Mouse (Mus musculus) hindbrain, embryonic 12.5 days (tissue): ENCODE results near the gene Ets1. TPM values are rescaled to one million over a fixed set of nuclear protein-coding genes. Genes with fewer than 3 reads are reported as not detected.

Experiments used
- ATAC-seq: fragments of 200-750 bp; cut with Nextera tagmentation; 2 replicates; pipeline ENCODE4 v1.8.0; 2017; ENCODE audit warnings: moderate TSS enrichment; ENCODE audit not compliant: low FRiP score
- H3K27ac ChIP-seq: fragments of 300-500 bp; sonication (generic); 2 replicates; pipeline ENCODE4 v1.5.1; 2016; ENCODE audit warnings: mild to moderate bottlenecking
- H3K27me3 ChIP-seq: fragments of 300-500 bp; sonication (generic); 2 replicates; pipeline ENCODE4 v1.6.1; 2016; ENCODE audit warnings: mild to moderate bottlenecking
- H3K36me3 ChIP-seq: fragments of 300-500 bp; sonication (generic); 2 replicates; pipeline ENCODE4 v1.6.1; 2016; ENCODE audit warnings: mild to moderate bottlenecking
- H3K4me1 ChIP-seq: fragments of 300-500 bp; sonication (generic); 2 replicates; pipeline ENCODE4 v1.6.1; 2016
- H3K4me2 ChIP-seq: fragments of 300-500 bp; sonication (generic); replicated peaks from 2 replicates; pipeline ENCODE4 v1.6.1; 2016; ENCODE audit warnings: mild to moderate bottlenecking
- H3K4me3 ChIP-seq: fragments of 300-500 bp; sonication (generic); 2 replicates; pipeline ENCODE4 v1.5.1; 2016; ENCODE audit warnings: mild to moderate bottlenecking
- H3K9ac ChIP-seq: fragments of 300-500 bp; sonication (generic); 2 replicates; pipeline ENCODE4 v1.6.1; 2016; ENCODE audit warnings: mild to moderate bottlenecking, moderate library complexity
- H3K9me3 ChIP-seq: fragments of 300-500 bp; sonication (generic); replicated peaks from 2 replicates; pipeline ENCODE4 v1.6.1; 2016; ENCODE audit warnings: mild to moderate bottlenecking
- WGBS: fragments of 180-500 bp; shearing (Covaris S2); methylation state at CpG from one replicate; pipeline ENCODE4 v1.1.7; 2016; 5-methylcytosine and 5-hydroxymethylcytosine counted together
- polyA plus RNA-seq: library from polyadenylated mRNA; unstranded; fragments of >200 nt; fragmentation: Nextera tagmentation; extraction: Ambion mirVana; gene quantifications from 2 replicates; pipeline ENCODE4 v1.2.1, GENCODE M21; 2016

The Ets1 gene
- polyA plus RNA-seq, 1 experiment from 2014 or later = 35.7 TPM

GRCm38 (mm10) chr9:32752602-32753001 lies 116.6 kb downstream of the Ets1 start:
- H3K4me1 ChIP-seq = no peaks in the 10 kb centered on the region
- no peak overlapping the region for H3K9ac ChIP-seq
- WGBS = 83% methylated on average over 5 of the region's 5 CpGs
- H3K9me3 ChIP-seq = no peaks in the 10 kb centered on the region
- no peak overlapping the region for H3K4me2 ChIP-seq
- no peak overlapping the region for H3K27ac ChIP-seq
- no peaks in the 10 kb centered on the region for H3K27me3 ChIP-seq
- H3K4me3 ChIP-seq = no peak overlapping the region
- no peak for ATAC-seq
- no peaks in the 10 kb centered on the region for H3K36me3 ChIP-seq

DNA sequence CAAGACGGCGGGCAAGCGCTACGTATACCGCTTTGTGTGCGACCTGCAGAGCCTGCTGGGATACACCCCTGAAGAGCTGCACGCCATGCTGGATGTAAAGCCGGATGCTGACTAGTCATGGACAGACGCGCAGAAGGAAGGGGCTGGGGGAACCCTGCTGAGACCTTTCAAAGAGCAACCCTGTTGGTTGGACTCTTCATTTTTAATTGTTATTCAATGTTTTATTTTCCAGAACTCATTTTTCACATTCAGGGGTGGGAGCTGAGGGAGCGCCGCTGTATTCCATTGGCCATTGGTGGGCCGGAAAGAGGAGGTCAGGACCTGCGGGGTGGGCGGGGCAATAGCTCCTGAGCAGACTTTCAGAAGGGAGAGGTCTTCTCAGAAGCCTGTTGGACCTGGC lies 118.3 kb downstream of the Ets1 start:
- no peaks in the 10 kb centered on the region for H3K4me1 ChIP-seq
- H3K4me3 ChIP-seq = no peak overlapping the region
- WGBS = 82% methylated on average over 15 of the region's 15 CpGs
- no peak overlapping the region for H3K4me2 ChIP-seq
- H3K36me3 ChIP-seq = no peaks in the 10 kb centered on the region
- ATAC-seq = no peak
- no peaks in the 10 kb centered on the region for H3K27me3 ChIP-seq
- no peak overlapping the region for H3K9ac ChIP-seq
- H3K9me3 ChIP-seq = no peaks in the 10 kb centered on the region
- H3K27ac ChIP-seq = no peak overlapping the region

DNA sequence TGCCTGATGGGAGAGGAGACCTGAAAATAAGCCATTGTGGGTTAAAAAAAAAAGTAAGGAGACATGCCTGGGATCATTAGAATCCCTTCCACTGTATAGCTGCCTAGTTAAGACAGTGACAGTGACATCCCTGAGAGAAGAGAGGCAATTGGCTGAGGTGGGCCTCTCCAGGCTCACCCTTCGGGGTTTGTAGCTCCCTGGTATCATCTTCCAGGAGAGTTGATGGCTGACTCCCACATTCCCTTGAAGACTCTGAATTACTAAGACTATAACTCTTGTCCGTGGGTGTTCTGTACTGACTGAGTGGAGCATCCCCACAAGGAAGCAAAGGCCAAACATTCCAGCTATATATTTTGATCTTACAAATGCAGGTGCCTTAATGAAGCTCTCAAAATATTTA lies 120.0 kb downstream of the Ets1 start:
- Histone ChIP-seq H3K36me3 (no peaks in the 10 kb centered on the region), H3K27me3 (no peaks in the 10 kb centered on the region), H3K4me1 (no peaks in the 10 kb centered on the region), H3K9me3 (no peaks in the 10 kb centered on the region), H3K27ac (no peak overlapping the region), H3K4me3 (no peak overlapping the region), H3K9ac (no peak overlapping the region), H3K4me2 (no peak overlapping the region)
- ATAC-seq = no peak
- WGBS = 81% methylated on average over 2 of the region's 2 CpGs

- no peak overlapping the region for H3K4me2 ChIP-seq
- 77% methylated on average over 5 of the region's 5 CpGs for WGBS
- H3K4me1 ChIP-seq = no peaks in the 10 kb centered on the region
- H3K27ac ChIP-seq = no peak overlapping the region
- no peaks in the 10 kb centered on the region for H3K9me3 ChIP-seq
- H3K9ac ChIP-seq = no peak overlapping the region
- no peaks in the 10 kb centered on the region for H3K27me3 ChIP-seq
- ATAC-seq = no peak
- H3K4me3 ChIP-seq = no peak overlapping the region
- H3K36me3 ChIP-seq = no peaks in the 10 kb centered on the region
These were observed 122.4 kb downstream of the Ets1 start for GRCm38 (mm10) chr9:32758280-32758905.

GRCm38 (mm10) chr9:32760649-32761157 lies 124.7 kb downstream of the Ets1 start:
- ATAC-seq = no peak
- Histone ChIP-seq H3K4me3 (no peak overlapping the region), H3K27ac (no peak overlapping the region), H3K27me3 (no peaks in the 10 kb centered on the region), H3K9me3 (no peaks in the 10 kb centered on the region), H3K4me1 (no peaks in the 10 kb centered on the region), H3K4me2 (no peak overlapping the region), H3K36me3 (no peaks in the 10 kb centered on the region), H3K9ac (no peak overlapping the region)
- WGBS = 90% methylated on average over 4 of the region's 4 CpGs

- Histone ChIP-seq H3K4me1 (no peaks in the 10 kb centered on the region), H3K4me2 (no peak overlapping the region), H3K36me3 (no peaks in the 10 kb centered on the region), H3K9ac (no peak overlapping the region), H3K27me3 (no peaks in the 10 kb centered on the region), H3K9me3 (no peaks in the 10 kb centered on the region), H3K27ac (no peak overlapping the region), H3K4me3 (no peak overlapping the region)
- WGBS = 66% methylated on average over 2 of the region's 2 CpGs
- no peak for ATAC-seq
These were observed 125.3 kb downstream of the Ets1 start for GRCm38 (mm10) chr9:32761326-32761725.

GRCm38 (mm10) chr9:32764374-32764773 lies 128.4 kb downstream of the Ets1 start:
- WGBS = 62% methylated on average over 9 of the region's 9 CpGs
- ATAC-seq = no peak
- Histone ChIP-seq H3K27me3 (no peaks in the 10 kb centered on the region), H3K9me3 (no peaks in the 10 kb centered on the region), H3K36me3 (no peaks in the 10 kb centered on the region), H3K27ac (no peak overlapping the region), H3K4me3 (no peak overlapping the region), H3K4me1 (no peaks in the 10 kb centered on the region), H3K4me2 (no peak overlapping the region), H3K9ac (no peak overlapping the region)

GRCm38 (mm10) chr9:32765123-32765522 lies 129.1 kb downstream of the Ets1 start:
- Histone ChIP-seq H3K4me1 (no peaks in the 10 kb centered on the region), H3K4me2 (no peak overlapping the region), H3K9ac (no peak overlapping the region), H3K9me3 (no peaks in the 10 kb centered on the region), H3K27ac (no peak overlapping the region), H3K36me3 (no peaks in the 10 kb centered on the region), H3K27me3 (no peaks in the 10 kb centered on the region), H3K4me3 (no peak overlapping the region)
- no peak for ATAC-seq
- 96% methylated on average over 3 of the region's 3 CpGs for WGBS

- Histone ChIP-seq H3K36me3 (no peaks in the 10 kb centered on the region), H3K4me1 (no peaks in the 10 kb centered on the region), H3K4me2 (no peak overlapping the region), H3K27me3 (no peaks in the 10 kb centered on the region), H3K9ac (no peak overlapping the region), H3K27ac (no peak overlapping the region), H3K4me3 (no peak overlapping the region), H3K9me3 (no peaks in the 10 kb centered on the region)
- WGBS = 81% methylated on average over 1 of the region's 1 CpGs
- no peak for ATAC-seq
These were observed 142.8 kb downstream of the Ets1 start for GRCm38 (mm10) chr9:32778866-32779265.

- no peak overlapping the region for H3K27ac ChIP-seq
- H3K36me3 ChIP-seq = no peaks in the 10 kb centered on the region
- H3K27me3 ChIP-seq = no peaks in the 10 kb centered on the region
- H3K9ac ChIP-seq = no peak overlapping the region
- ATAC-seq = no peak
- H3K4me1 ChIP-seq = 0 out of 2 replicates have a peak, but pooled peaks cover 4% of the 10 kb centered on the region
- no peak overlapping the region for H3K4me2 ChIP-seq
- H3K4me3 ChIP-seq = no peak overlapping the region
- H3K9me3 ChIP-seq = no peaks in the 10 kb centered on the region
- 80% methylated on average over 8 of the region's 8 CpGs for WGBS
These were observed 146.5 kb downstream of the Ets1 start for GRCm38 (mm10) chr9:32782391-32783092.

GRCm38 (mm10) chr9:32787091-32787490 lies 151.1 kb downstream of the Ets1 start:
- no peak overlapping the region for H3K4me3 ChIP-seq
- H3K36me3 ChIP-seq = no peaks in the 10 kb centered on the region
- 0 out of 2 replicates have a peak, but pooled peaks cover 6% of the 10 kb centered on the region for H3K4me1 ChIP-seq
- H3K9me3 ChIP-seq = no peaks in the 10 kb centered on the region
- 64% methylated on average over 7 of the region's 7 CpGs for WGBS
- no peak overlapping the region for H3K9ac ChIP-seq
- H3K27me3 ChIP-seq = no peaks in the 10 kb centered on the region
- ATAC-seq = no peak
- H3K4me2 ChIP-seq = no peak overlapping the region
- H3K27ac ChIP-seq = no peak overlapping the region

- Histone ChIP-seq H3K27ac (no peak overlapping the region), H3K9me3 (no peaks in the 10 kb centered on the region), H3K4me1 (0 out of 2 replicates have a peak, but pooled peaks cover 6% of the 10 kb centered on the region), H3K4me3 (no peak overlapping the region), H3K9ac (no peak overlapping the region), H3K27me3 (no peaks in the 10 kb centered on the region), H3K4me2 (no peak overlapping the region), H3K36me3 (no peaks in the 10 kb centered on the region)
- WGBS = 22% methylated on average over 1 of the region's 1 CpGs
- no peak for ATAC-seq
These were observed 151.6 kb downstream of the Ets1 start for GRCm38 (mm10) chr9:32787615-32788014.

- no peak overlapping the region for H3K9ac ChIP-seq
- no peaks in the 10 kb centered on the region for H3K36me3 ChIP-seq
- no peak overlapping the region for H3K4me3 ChIP-seq
- H3K27me3 ChIP-seq = no peaks in the 10 kb centered on the region
- 0 out of 2 replicates have a peak, but pooled peaks cover 6% of the 10 kb centered on the region for H3K4me1 ChIP-seq
- WGBS = 54% methylated on average over 7 of the region's 7 CpGs
- H3K4me2 ChIP-seq = no peak overlapping the region
- H3K9me3 ChIP-seq = no peaks in the 10 kb centered on the region
- ATAC-seq = no peak
- no peak overlapping the region for H3K27ac ChIP-seq
These were observed 153.3 kb downstream of the Ets1 start for GRCm38 (mm10) chr9:32789306-32789705.
